Mouse (Mus musculus) cerebellum, adult 2 months (tissue): ENCODE data around the gene Cacna1i. TPM values are rescaled to one million over a fixed set of nuclear protein-coding genes. Genes with fewer than 3 reads are reported as not detected.

Source experiments
- DNase-seq, 2 experiments: peaks; one replicate each; pipeline ENCODE4 v3.0.0; 2021
- H3K27ac ChIP-seq: fragments of 200-500 bp; 2 replicates; pipeline ENCODE4 v1.5.1; 2012; ENCODE audit warnings: low read length, control low read depth, inconsistent platforms; ENCODE audit not compliant: insufficient read depth
- H3K27me3 ChIP-seq: fragments of 200-500 bp; 2 replicates; pipeline ENCODE4 v1.6.1; 2012; ENCODE audit warnings: inconsistent platforms, mild to moderate bottlenecking, low read length, moderate library complexity; ENCODE audit not compliant: control insufficient read depth, insufficient read depth
- H3K4me1 ChIP-seq: fragments of 200-500 bp; 2 replicates; pipeline ENCODE4 v1.6.1; 2011; ENCODE audit warnings: low read length; ENCODE audit not compliant: control insufficient read depth, insufficient read depth
- H3K4me3 ChIP-seq: fragments of 200-500 bp; replicated peaks from 2 replicates; pipeline ENCODE3; 2011; ENCODE audit warnings: mild to moderate bottlenecking, low read depth, low read length, control low read depth; ENCODE audit not compliant: insufficient read depth
- CTCF ChIP-seq: fragments of 200-500 bp; IDR thresholded peaks from 2 replicates; pipeline ENCODE4 v1.5.1; 2011; ENCODE audit warnings: low read depth, mild to moderate bottlenecking, control low read depth, low read length, moderate library complexity, borderline replicate concordance; ENCODE audit not compliant: insufficient read depth
- POLR2A ChIP-seq: fragments of 200-500 bp; IDR thresholded peaks from 2 replicates; pipeline ENCODE4 v1.6.1; 2011; ENCODE audit warnings: low read length, control low read depth, borderline replicate concordance; ENCODE audit not compliant: insufficient read depth
- WGBS: fragments of 180-500 bp; shearing (Covaris S2); methylation state at CpG from one replicate; pipeline ENCODE4 v1.1.7; 2018; 5-methylcytosine and 5-hydroxymethylcytosine counted together
- polyA plus RNA-seq: library from polyadenylated mRNA; depleted of rRNA; stranded (reverse); fragments of >200 nt; gene quantifications from 2 replicates; pipeline ENCODE4 v1.2.3, GENCODE M21; 2012; rRNA removed

The Cacna1i gene
- polyA plus RNA-seq, result 20.8 and 22.0 TPM in 2 replicates

DNA sequence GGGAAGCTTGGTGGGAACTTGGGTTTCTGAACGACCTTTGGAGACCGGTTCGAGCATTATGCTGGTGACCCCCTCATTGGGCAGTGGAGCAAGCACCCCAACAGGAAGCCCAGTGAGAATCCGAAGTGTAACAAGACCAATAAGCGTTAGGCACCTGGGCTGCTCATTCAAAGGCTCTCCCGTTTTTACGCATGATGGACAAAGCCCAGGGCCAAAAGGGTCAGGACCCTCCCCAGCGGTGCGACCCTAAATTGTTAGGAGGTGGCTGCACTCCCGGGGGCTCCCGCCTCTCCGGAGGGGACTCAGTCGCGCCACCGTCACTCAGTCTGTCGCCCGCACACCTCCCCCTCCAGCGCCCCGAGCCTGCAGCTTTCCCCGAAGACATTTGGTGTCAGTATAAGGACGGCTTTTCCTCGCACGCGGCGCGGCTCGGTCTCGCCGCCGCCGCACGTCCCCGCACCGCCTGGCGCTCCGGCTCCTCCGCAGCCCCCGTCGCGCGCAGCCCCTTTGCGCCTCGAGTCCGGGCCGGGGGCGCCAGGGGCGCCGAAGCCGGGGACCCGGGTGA is at the start of gene Cacna1i:
Cacna1i (plus strand) TSS at position 388 of the 565 bp plus-strand sequence.
- WGBS, result under 1% methylated on average over 50 of the region's 50 CpGs
- H3K27me3 ChIP-seq, result no peaks in the 10 kb centered on the region

DNA sequence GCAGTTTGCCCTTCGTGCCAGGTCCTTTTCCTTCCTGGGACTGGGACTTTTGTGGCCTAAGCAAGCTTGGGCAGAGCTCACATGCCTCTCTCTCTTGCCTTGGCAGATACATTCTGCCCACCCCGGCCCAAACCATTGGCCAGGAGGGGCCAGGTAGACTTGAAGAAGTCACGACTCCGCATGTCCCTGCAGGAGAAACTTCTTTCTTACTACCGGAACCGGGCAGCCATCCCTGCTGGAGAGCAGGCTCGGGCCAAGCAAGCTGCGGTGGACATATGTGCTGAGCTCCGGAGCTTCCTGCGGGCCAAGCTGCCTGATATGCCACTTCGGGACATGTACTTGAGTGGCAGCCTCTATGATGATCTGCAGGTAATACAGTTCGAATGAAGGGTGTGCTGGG is 38.9 kb upstream of the Cacna1i start:
- Histone ChIP-seq H3K27ac (peak overlapping the region; percentile 45), H3K4me1 (peaks cover 6% of the 10 kb centered on the region; the same call in 1 of the 2 replicates), H3K27me3 (no peaks in the 10 kb centered on the region), H3K4me3 (no peak overlapping the region)
- peak; percentile 70 to 79 for DNase-seq
- WGBS, result 39% methylated on average over 12 of the region's 12 CpGs
- TF ChIP-seq POLR2A, result no peak
- TF ChIP-seq CTCF, result no peak

More for the DNA sequence above, at the start of gene Cacna1i:
- peak; percentile 84 for DNase-seq
- H3K4me3 ChIP-seq, result peak within 1 kb of the TSS; percentile 79
- TF ChIP-seq CTCF (peak; percentile 53; the same call in 1 of the 2 replicates), POLR2A (no peak)
- H3K27ac ChIP-seq, result peak within 1 kb of the TSS; percentile 85
- peaks cover 23% of the 10 kb centered on the region for H3K4me1 ChIP-seq

DNA sequence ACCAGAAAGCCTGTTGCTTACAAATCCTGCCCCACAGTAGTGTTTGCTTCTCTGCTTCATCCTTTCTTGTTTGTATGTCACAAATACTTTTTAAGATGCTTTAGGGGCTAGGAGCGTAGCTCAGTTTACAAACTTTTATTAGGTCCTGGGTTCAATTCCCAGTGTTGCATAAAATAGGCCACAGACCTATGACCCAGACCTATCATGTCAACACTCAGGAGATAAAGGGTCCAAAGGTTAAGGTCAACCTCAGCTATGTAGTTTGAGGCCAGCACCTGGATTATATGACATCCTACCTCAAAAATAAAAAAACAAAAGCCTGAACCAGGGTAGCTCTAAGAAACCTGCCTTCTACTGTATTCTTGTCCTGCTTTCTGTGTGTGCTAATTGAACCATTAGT is 38.4 kb upstream of the Cacna1i start:
- no peak overlapping the region for H3K4me3 ChIP-seq
- 98% methylated on average over 1 of the region's 1 CpGs for WGBS
- no peaks in the 10 kb centered on the region for H3K27me3 ChIP-seq
- peaks cover 6% of the 10 kb centered on the region; the same call in 1 of the 2 replicates for H3K4me1 ChIP-seq
- DNase-seq, result no peak
- TF ChIP-seq CTCF, result no peak
- TF ChIP-seq POLR2A, result no peak
- no peak overlapping the region for H3K27ac ChIP-seq

DNA sequence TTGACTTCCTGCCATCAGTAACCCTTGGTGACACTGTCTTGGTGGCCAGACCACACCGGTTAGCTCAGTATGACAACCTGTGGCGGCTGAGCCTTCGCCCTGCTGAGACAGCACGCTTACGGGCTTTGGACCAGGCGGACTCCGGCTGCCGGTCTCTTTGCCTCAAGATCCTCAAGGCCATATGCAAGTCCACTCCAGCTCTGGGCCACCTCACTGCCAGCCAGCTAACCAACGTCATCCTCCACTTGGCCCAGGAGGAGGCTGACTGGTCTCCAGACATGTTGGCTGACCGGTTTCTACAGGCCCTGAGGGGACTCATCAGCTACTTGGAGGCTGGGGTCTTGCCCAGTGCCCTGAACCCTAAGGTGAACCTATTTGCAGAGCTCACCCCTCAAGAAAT is 37.4 kb upstream of the Cacna1i start:
- H3K27ac ChIP-seq, result no peak overlapping the region
- no peaks in the 10 kb centered on the region for H3K27me3 ChIP-seq
- DNase-seq, result no peak
- peaks cover 6% of the 10 kb centered on the region; the same call in 1 of the 2 replicates for H3K4me1 ChIP-seq
- H3K4me3 ChIP-seq, result no peak overlapping the region
- TF ChIP-seq POLR2A (no peak), CTCF (no peak)
- 85% methylated on average over 10 of the region's 10 CpGs for WGBS

DNA sequence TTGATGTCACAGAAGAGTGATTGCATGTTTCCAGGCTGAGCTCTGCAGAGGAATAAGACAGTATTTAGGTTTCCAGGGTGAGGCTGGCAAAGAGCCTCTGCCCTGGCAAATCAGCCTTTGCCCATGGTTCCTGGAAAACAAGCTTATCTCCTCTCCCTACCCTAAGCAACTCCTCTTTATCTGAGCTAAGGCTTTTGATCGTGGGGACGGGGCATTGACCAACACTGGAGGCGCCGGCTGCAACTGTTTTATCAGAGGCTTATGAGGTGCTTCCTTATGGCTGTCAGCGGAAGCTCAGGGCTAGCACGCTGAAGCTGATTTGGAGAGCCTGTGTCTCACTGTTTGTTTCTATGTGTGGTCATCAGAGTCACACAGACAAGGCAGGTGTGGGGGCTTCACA is 36.5 kb upstream of the Cacna1i start:
- 92% methylated on average over 6 of the region's 6 CpGs for WGBS
- TF ChIP-seq POLR2A (no peak), CTCF (no peak)
- DNase-seq, result no peak
- Histone ChIP-seq H3K27ac (no peak overlapping the region), H3K4me3 (no peak overlapping the region), H3K27me3 (no peaks in the 10 kb centered on the region), H3K4me1 (peaks cover 6% of the 10 kb centered on the region; the same call in 1 of the 2 replicates)

DNA sequence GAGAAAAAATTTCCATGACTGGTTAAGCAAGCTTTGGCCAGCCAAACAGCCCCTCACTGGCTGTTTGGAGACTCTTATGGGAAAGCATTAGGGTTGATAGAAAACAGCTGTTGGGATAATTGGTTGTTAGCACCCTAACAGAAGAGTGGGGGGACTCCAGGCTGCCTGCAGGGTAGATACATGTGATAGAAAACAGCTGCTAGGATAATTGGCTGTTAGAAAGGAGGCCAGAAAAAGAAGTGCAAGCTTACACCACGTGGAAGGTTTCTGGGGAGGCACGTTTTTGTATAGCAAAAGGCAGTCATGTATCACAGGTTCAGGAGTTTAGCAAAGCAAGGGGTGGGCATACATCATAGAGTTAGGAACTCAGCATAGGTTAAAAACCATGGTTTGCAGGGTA is 33.5 kb upstream of the Cacna1i start:
- Histone ChIP-seq H3K27ac (no peak overlapping the region), H3K27me3 (no peaks in the 10 kb centered on the region), H3K4me3 (no peak overlapping the region), H3K4me1 (peaks cover 13% of the 10 kb centered on the region)
- no peak for DNase-seq
- no peak for TF ChIP-seq POLR2A
- TF ChIP-seq CTCF, result no peak
- WGBS, result 46% methylated on average over 2 of the region's 2 CpGs

DNA sequence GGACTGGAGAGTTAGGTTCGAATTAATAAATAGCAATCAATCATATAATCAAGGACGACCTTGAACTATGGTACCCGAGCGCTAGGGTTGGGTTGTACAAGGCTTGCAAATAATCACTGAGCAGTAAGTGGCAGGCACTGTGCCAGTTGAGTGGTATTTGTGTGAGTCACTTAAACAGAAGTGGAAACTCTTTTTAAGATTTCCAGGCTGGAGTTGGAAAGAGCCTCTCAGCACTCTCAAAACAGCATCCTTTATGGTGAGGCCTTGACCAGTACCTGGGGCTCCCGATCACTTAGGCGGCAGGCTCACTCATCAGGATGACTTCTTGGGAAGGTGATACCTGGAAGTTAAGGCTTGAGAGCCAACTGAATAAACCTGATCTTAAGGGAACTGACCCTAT is 32.8 kb upstream of the Cacna1i start:
- no peaks in the 10 kb centered on the region for H3K27me3 ChIP-seq
- DNase-seq, result peak; percentile 37 to 40

More for the DNA sequence above, 32.8 kb upstream of the Cacna1i start:
- Histone ChIP-seq H3K27ac (peak overlapping the region; percentile 85), H3K4me1 (peaks cover 16% of the 10 kb centered on the region), H3K4me3 (peak overlapping the region; percentile 93)
- TF ChIP-seq CTCF, result no peak
- TF ChIP-seq POLR2A, result no peak
- 58% methylated on average over 6 of the region's 6 CpGs for WGBS
